Mouse (Mus musculus) erythroblast, embryonic 14.5 days (primary cell): ENCODE results near the gene Gm38392. TPM values are rescaled to one million over a fixed set of nuclear protein-coding genes. Genes with fewer than 3 reads are reported as not detected.
"Not testable (repeated sequence)": the region's sequence is repeated elsewhere in the genome, so short reads cannot be mapped to it uniquely, and the experiment has no call there.

Experiments used
- H3K27me3 ChIP-seq: 2 replicates; pipeline ENCODE4 v1.6.1; 2012; ENCODE audit warnings: inconsistent platforms; ENCODE audit not compliant: control insufficient read depth
- H3K36me3 ChIP-seq: 2 replicates; pipeline ENCODE4 v1.6.1; 2012; ENCODE audit warnings: mild to moderate bottlenecking, inconsistent platforms; ENCODE audit not compliant: control insufficient read depth
- H3K4me1 ChIP-seq: 2 replicates; pipeline ENCODE4 v1.6.1; 2012; ENCODE audit warnings: inconsistent platforms; ENCODE audit not compliant: control insufficient read depth
- H3K4me3 ChIP-seq: replicated peaks from 2 replicates; pipeline ENCODE3; 2012; ENCODE audit warnings: moderate library complexity, mild to moderate bottlenecking, inconsistent platforms
- H3K9me3 ChIP-seq: 2 replicates; pipeline ENCODE4 v1.6.1; 2012; ENCODE audit warnings: low read length, inconsistent platforms, mixed read lengths; ENCODE audit not compliant: control insufficient read depth
- GATA1 ChIP-seq: IDR thresholded peaks from 2 replicates; pipeline ENCODE4 v1.6.1; 2012; ENCODE audit warnings: low read length, inconsistent platforms, mixed read lengths
- TAL1 ChIP-seq: IDR thresholded peaks from 3 replicates; pipeline ENCODE4 v1.6.1; 2012; ENCODE audit warnings: low read length, inconsistent platforms, mixed read lengths
- polyA plus RNA-seq: library from polyadenylated mRNA; stranded (reverse); fragments of >175 nt; gene quantifications from 2 replicates; pipeline ENCODE4 v1.2.3, GENCODE M21; 2012

Gene Gm38392
- polyA plus RNA-seq, 1 experiment = not detected

- Histone ChIP-seq H3K4me3 (no peak overlapping the region), H3K9me3 (no peaks in the 10 kb centered on the region), H3K27me3 (no peaks in the 10 kb centered on the region), H3K36me3 (peaks cover under 1% of the 10 kb centered on the region), H3K4me1 (no peaks in the 10 kb centered on the region)
- no peak for TF ChIP-seq TAL1
- no peak for TF ChIP-seq GATA1
Measured at GRCm38 (mm10) chr3:88280035-88280434, 7.0 kb downstream of the Gm38392 start.

- TF ChIP-seq GATA1 = no peak
- TF ChIP-seq TAL1 = no peak
- Histone ChIP-seq H3K4me3 (no peak overlapping the region), H3K9me3 (peaks cover 2% of the 10 kb centered on the region; the same call in 1 of the 2 replicates), H3K27me3 (no peaks in the 10 kb centered on the region), H3K4me1 (no peaks in the 10 kb centered on the region), H3K36me3 (no peaks in the 10 kb centered on the region)
Measured at GRCm38 (mm10) chr3:88276529-88277143, 10.4 kb downstream of the Gm38392 start.

DNA sequence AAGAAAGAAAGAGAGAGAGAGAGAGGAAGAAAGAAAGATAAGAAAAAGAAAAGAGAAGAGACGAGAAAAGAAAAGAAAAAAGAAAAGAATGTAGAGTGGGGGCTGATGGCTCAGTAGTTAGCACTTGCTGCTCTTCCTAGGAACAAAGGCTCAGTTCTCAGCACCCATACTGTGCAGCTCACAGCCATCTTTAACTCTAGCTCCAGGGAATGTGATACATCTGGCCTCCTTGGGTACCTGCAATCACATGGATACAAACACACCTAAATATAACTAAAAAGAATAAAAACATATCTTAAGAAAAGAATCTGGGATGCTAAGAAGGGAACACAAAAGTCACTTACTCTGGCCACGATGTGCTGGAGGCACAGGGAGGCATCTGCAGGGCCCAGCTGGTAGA, 10.9 kb downstream of the Gm38392 start:
- Histone ChIP-seq H3K9me3 (peaks cover 2% of the 10 kb centered on the region; the same call in 1 of the 2 replicates), H3K36me3 (no peaks in the 10 kb centered on the region), H3K4me1 (no peaks in the 10 kb centered on the region), H3K27me3 (no peaks in the 10 kb centered on the region), H3K4me3 (no peak overlapping the region)
- TF ChIP-seq TAL1 = no peak
- no peak for TF ChIP-seq GATA1

DNA sequence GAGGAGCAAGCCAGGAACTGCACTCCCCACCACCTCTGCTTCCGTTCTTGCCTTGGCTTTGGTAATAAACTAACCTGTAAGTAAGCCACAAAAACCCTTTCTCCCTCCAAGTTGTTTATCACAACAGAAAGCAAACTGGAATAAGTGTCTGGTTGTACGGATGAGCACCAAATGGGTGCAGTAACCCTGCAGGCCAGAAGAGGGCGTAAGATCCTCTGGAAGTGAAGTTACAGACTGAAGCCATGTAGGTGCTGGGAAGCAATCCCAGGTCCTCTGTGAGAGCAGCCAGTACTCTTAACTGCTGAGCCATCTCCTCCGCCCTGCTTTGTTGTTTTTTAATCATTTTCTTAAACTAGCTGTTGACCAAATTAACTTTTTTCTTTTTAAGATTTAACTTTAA, 13.0 kb downstream of the Gm38392 start:
- H3K36me3 ChIP-seq = no peaks in the 10 kb centered on the region
- no peak overlapping the region for H3K4me3 ChIP-seq
- no peaks in the 10 kb centered on the region; the same call in 1 of the 2 replicates for H3K27me3 ChIP-seq
- peaks cover 2% of the 10 kb centered on the region; the same call in 1 of the 2 replicates for H3K9me3 ChIP-seq
- TF ChIP-seq GATA1 (no peak), TAL1 (no peak)
- H3K4me1 ChIP-seq = no peaks in the 10 kb centered on the region

- Histone ChIP-seq H3K9me3 (peaks cover 2% of the 10 kb centered on the region; the same call in 1 of the 2 replicates), H3K36me3 (no peaks in the 10 kb centered on the region), H3K4me3 (no peak overlapping the region), H3K27me3 (no peaks in the 10 kb centered on the region; the same call in 1 of the 2 replicates), H3K4me1 (no peaks in the 10 kb centered on the region)
- no peak for TF ChIP-seq TAL1
- TF ChIP-seq GATA1 = no peak
Measured at GRCm38 (mm10) chr3:88271859-88272258, 15.2 kb downstream of the Gm38392 start.

DNA sequence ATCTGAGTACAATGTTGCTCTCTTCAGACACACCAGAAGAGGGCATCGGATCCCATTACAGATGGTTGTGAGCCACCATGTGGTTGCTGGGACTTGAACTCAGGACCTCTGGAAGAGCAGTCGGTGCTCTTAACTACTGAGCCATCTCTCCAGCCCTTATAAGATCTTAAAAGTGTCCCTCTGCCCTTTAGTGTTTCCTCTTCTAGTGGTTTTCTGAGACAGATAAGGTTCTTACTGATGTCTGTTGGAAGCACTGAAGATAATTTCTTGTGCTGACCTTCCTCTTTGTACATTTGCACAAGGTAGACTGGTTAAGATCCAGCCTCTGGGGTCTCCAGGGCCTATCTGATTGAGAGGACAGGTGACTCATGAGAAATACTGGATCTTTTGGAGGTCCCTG, 15.7 kb downstream of the Gm38392 start:
- not testable (repeated sequence) for H3K4me3 ChIP-seq, H3K9me3 ChIP-seq, H3K4me1 ChIP-seq, H3K27me3 ChIP-seq, H3K36me3 ChIP-seq

DNA sequence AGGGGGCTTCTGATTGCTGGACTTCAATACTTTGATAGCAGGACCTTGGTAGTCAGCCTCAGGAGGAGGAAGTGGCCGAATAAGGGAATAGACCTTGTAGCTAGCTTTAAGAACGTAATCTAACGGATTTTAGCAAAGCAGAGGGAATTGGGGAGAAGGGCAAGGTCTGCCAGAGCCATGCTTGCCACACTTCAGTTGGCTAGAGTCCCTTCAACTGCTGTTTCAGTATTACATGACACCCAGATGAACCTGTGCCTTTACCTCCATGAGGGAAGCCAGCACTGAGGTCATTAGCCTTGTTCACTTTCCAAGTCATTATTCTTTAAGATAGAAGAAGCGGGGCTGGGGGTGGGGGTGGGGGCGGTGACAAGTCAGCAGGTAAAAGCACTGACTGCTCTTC, 18.0 kb downstream of the Gm38392 start:
- no peaks in the 10 kb centered on the region for H3K4me1 ChIP-seq
- TF ChIP-seq GATA1 (no peak), TAL1 (no peak)
- H3K9me3 ChIP-seq = peaks cover under 1% of the 10 kb centered on the region; the same call in 1 of the 2 replicates
- H3K4me3 ChIP-seq = no peak overlapping the region
- H3K36me3 ChIP-seq = no peaks in the 10 kb centered on the region
- H3K27me3 ChIP-seq = no peaks in the 10 kb centered on the region; the same call in 1 of the 2 replicates

DNA sequence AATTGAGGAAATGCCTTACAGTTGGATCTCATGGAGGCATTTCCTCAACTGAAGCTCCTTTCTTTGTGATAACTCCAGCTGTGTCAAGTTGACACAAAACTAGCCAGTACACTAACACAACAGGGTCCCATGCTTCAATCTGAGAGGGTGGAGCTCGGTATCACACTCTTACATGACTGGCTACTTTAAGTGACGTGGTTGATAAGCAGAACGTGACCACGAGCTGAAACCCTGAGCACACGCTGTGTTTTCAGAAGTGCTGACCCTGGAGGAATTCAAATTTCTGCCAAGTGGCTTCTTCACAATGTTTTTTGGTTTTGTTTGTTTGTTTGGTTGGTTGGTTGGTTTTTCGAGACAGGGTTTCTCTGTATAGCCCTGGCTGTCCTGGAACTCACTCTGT, 19.0 kb downstream of the Gm38392 start:
- H3K4me3 ChIP-seq, H3K4me1 ChIP-seq, H3K9me3 ChIP-seq, H3K27me3 ChIP-seq, H3K36me3 ChIP-seq: not testable (repeated sequence)

DNA sequence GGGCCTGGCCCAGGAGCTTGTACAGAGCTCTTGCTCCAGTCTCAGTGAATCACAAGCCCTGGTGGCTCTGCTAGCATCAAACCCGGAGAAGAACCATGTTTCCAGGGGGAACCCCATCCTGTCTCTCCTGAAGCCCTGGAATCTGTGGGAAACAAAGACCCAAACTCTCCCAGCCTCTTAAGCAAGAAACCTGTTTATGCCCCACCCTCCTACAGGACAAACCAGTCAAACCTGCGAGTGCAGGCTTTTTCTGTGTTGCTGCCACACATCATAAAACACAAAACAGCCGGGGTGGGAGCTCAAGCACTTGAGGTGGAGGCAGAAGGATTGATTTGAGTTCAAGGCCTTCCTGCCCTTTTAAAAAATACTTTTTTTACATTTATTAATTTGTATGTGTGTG, 24.7 kb downstream of the Gm38392 start:
- peaks cover 5% of the 10 kb centered on the region; the same call in 1 of the 2 replicates for H3K27me3 ChIP-seq
- H3K4me3 ChIP-seq = no peak overlapping the region
- no peak for TF ChIP-seq TAL1
- TF ChIP-seq GATA1 = no peak
- no peaks in the 10 kb centered on the region for H3K36me3 ChIP-seq
- H3K4me1 ChIP-seq = no peaks in the 10 kb centered on the region
- H3K9me3 ChIP-seq = no peaks in the 10 kb centered on the region

GRCm38 (mm10) chr3:88256382-88256781, 30.6 kb downstream of the Gm38392 start:
- no peak for TF ChIP-seq TAL1
- TF ChIP-seq GATA1 = no peak
- no peaks in the 10 kb centered on the region for H3K9me3 ChIP-seq
- H3K4me3 ChIP-seq = no peak overlapping the region
- H3K36me3 ChIP-seq = no peaks in the 10 kb centered on the region
- H3K4me1 ChIP-seq = peaks cover 7% of the 10 kb centered on the region
- H3K27me3 ChIP-seq = peaks cover 52% of the 10 kb centered on the region
